Mouse (Mus musculus) cerebellum, adult 2 months (tissue): ENCODE results near the gene Icam5. TPM values are rescaled to one million over a fixed set of nuclear protein-coding genes. Genes with fewer than 3 reads are reported as not detected.
"Not testable (repeated sequence)": the region's sequence is repeated elsewhere in the genome, so short reads cannot be mapped to it uniquely, and the experiment has no call there.

ENCODE experiments used
- DNase-seq, 2 experiments: peaks; one replicate each; pipeline ENCODE4 v3.0.0; 2021
- H3K27ac ChIP-seq: fragments of 200-500 bp; 2 replicates; pipeline ENCODE4 v1.5.1; 2012; ENCODE audit warnings: low read length, control low read depth, inconsistent platforms; ENCODE audit not compliant: insufficient read depth
- H3K27me3 ChIP-seq: fragments of 200-500 bp; 2 replicates; pipeline ENCODE4 v1.6.1; 2012; ENCODE audit warnings: inconsistent platforms, mild to moderate bottlenecking, low read length, moderate library complexity; ENCODE audit not compliant: control insufficient read depth, insufficient read depth
- H3K4me1 ChIP-seq: fragments of 200-500 bp; 2 replicates; pipeline ENCODE4 v1.6.1; 2011; ENCODE audit warnings: low read length; ENCODE audit not compliant: control insufficient read depth, insufficient read depth
- H3K4me3 ChIP-seq: fragments of 200-500 bp; replicated peaks from 2 replicates; pipeline ENCODE3; 2011; ENCODE audit warnings: mild to moderate bottlenecking, low read depth, low read length, control low read depth; ENCODE audit not compliant: insufficient read depth
- CTCF ChIP-seq: fragments of 200-500 bp; IDR thresholded peaks from 2 replicates; pipeline ENCODE4 v1.5.1; 2011; ENCODE audit warnings: low read depth, mild to moderate bottlenecking, control low read depth, low read length, moderate library complexity, borderline replicate concordance; ENCODE audit not compliant: insufficient read depth
- POLR2A ChIP-seq: fragments of 200-500 bp; IDR thresholded peaks from 2 replicates; pipeline ENCODE4 v1.6.1; 2011; ENCODE audit warnings: low read length, control low read depth, borderline replicate concordance; ENCODE audit not compliant: insufficient read depth
- WGBS: fragments of 180-500 bp; shearing (Covaris S2); methylation state at CpG from one replicate; pipeline ENCODE4 v1.1.7; 2018; 5-methylcytosine and 5-hydroxymethylcytosine counted together
- polyA plus RNA-seq: library from polyadenylated mRNA; depleted of rRNA; stranded (reverse); fragments of >200 nt; gene quantifications from 2 replicates; pipeline ENCODE4 v1.2.3, GENCODE M21; 2012

The Icam5 gene
- polyA plus RNA-seq, 1 experiment: 2.5 TPM

DNA sequence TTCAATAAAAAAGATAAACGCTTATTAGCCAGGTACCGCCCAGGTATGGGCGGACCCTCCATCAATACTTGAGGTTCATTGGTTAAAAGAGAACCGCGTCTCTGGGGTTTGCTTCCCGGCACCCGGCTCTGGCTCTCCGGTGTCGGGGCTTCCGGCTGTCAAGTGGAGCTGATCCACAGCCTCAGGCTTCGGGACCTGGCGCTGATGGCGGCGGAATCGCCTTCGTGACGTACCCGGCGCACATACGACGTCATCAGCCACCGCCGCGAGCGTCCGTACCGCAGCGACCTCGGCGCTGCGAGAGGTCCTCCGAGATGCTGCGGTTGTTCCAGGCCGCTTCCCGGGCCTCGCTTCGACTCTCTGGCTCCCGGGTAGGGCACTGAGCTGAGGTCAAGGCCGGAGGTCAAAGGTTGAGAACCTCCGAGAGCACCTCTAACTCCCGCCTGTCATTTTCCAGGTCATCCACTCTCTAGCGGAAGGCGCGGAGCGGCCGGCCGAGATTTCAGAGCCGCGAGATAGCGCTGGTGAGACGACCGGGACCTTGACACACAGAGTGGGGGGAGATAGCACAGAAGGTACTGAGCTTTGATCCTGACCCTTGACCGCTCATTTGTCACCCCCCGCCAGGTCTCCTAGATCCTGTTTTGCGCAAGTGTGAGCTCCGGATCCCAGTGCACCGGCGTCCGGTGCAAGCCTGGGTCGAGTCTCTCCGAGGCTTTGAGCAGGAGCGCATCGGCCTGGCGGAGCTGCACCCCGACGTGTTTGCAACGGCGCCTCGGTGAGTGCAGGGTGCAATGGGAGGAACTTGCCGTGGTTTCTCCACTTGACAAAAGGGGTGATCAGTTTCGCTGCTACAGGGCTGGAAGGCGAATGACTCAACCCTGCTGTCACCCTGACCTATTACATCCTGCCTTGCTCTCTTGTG lies 29.0 kb upstream of the Icam5 start, which contains the start of gene Mrpl4:
Gene Mrpl4, plus strand, starts transcription at position 112 of the 925 bp plus-strand sequence.
- Histone ChIP-seq H3K27me3 (no peaks in the 10 kb centered on the region), H3K27ac (peak within 1 kb of the TSS; percentile 39), H3K4me1 (peaks cover 10% of the 10 kb centered on the region; the same call in 1 of the 2 replicates), H3K4me3 (peak within 1 kb of the TSS; percentile 68)
- DNase-seq: peak; percentile 92 to 95
- TF ChIP-seq CTCF: no peak
- TF ChIP-seq POLR2A: peak; percentile 98
- WGBS: under 1% methylated on average over 72 of the region's 72 CpGs

DNA sequence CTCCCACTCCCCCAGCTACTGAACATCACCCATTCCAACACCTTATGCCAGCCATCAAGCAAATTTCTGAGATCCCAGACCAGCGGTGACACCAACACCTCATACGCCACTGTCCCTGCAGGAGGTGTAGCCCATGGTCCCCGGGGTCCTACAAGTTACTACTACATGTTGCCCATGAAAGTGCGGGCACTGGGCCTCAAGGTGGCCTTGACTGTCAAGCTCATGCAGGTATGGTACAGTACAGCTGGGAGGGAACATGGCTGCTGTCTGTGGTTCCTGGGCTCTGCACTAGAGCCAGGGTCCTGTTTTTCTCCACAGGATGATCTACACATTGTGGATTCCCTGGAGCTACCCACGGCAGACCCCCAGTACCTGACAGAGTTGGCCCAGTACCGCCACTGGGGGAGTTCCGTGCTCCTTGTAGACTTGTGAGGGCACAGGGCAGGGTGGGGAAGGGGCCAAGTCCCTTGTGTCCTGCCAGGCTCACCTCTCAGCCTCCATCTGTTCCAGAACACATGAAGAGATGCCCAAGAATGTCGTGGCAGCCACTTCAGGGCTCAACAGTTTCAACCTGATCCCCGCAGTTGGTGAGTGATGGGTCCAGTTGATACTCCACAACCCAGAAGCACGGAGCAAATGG lies 24.4 kb upstream of the Icam5 start:
- no peak overlapping the region for H3K4me3 ChIP-seq
- 87% methylated on average over 10 of the region's 10 CpGs for WGBS

DNA sequence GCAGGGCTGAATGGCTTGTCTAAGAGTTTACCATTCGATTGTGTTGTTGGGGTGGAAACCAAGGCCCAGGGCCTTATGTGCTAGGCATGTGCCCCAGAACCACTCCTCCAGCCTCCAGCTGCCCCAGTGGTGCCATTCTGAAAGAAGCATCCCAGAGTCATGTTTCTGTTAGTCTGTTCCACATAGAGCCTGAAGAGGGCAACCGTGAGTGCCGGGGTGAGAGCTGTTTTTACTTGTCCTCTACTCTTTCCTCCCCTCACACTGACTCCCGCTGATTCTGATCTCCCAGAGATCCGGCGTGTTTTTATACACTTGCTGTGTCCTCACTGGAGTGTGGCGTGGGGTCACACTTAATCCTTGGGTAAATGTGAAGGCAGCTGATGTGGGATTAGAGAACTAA lies 23.9 kb upstream of the Icam5 start:
- DNase-seq: no peak
- H3K27me3 ChIP-seq: no peaks in the 10 kb centered on the region
- no peak for TF ChIP-seq CTCF
- H3K4me3 ChIP-seq: no peak overlapping the region
- 79% methylated on average over 7 of the region's 7 CpGs for WGBS
- no peak overlapping the region for H3K27ac ChIP-seq
- peaks cover 10% of the 10 kb centered on the region; the same call in 1 of the 2 replicates for H3K4me1 ChIP-seq

More for the DNA sequence above, 24.4 kb upstream of the Icam5 start:
- DNase-seq: no peak
- no peaks in the 10 kb centered on the region for H3K27me3 ChIP-seq
- peaks cover 10% of the 10 kb centered on the region; the same call in 1 of the 2 replicates for H3K4me1 ChIP-seq
- no peak overlapping the region for H3K27ac ChIP-seq
- TF ChIP-seq CTCF: no peak
- no peak for TF ChIP-seq POLR2A

DNA sequence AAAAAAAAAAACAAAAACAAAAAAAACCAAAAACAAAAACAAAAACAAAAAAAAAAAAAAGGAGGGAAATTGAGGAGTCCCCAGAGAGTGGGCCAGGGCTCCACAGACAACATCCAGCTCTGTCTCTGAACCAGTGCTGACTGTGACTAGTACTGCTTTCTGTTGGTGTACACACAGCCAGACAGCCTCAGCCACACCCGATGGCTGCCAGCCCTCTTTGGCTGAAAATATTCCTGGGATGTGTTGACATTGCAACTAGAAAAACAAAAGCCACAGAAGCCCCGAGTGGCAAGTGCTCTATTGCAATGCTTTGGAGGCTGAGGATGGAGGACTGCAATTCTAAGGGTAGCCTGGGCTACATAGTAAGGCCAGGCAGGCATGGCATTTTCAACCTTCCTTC lies 21.5 kb upstream of the Icam5 start:
- WGBS: 58% methylated on average over 2 of the region's 2 CpGs
- no peak for DNase-seq
- Histone ChIP-seq H3K27me3 (no peaks in the 10 kb centered on the region; the same call in 1 of the 2 replicates), H3K27ac (no peak overlapping the region), H3K4me1 (peaks cover 6% of the 10 kb centered on the region; the same call in 1 of the 2 replicates), H3K4me3 (no peak overlapping the region)
- TF ChIP-seq CTCF: no peak
- TF ChIP-seq POLR2A: no peak

DNA sequence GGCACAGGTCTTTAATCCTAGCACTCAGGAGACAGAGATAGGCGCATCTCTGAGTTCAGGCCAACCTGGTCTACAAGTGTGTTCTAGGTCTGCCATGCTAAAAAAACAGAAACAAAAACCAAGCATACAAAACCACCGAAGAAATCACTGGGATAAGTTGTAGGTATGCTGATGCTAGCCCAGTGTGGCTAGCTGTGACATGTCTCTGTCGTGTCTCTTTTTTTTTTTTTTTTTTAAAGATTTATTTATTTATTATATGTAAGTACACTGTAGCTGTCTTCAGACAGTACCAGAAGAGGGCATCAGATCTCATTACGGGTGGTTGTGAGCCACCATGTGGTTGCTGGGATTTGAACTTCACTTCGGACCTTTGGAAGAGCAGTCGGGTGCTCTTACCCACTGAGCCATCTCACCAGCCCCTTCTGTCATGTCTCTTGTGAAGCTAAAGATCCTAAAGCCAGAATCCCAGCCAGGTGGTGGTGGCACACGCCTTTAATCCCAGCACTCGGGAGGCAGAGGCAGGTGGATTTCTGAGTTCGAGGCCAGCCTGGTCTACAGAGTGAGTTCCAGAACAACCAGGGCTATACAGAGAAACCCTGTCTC lies 20.8 kb upstream of the Icam5 start:
- not testable (repeated sequence) for H3K4me3 ChIP-seq, H3K27me3 ChIP-seq, H3K4me1 ChIP-seq, H3K27ac ChIP-seq, DNase-seq
- 68% methylated on average over 9 of the region's 9 CpGs for WGBS

DNA sequence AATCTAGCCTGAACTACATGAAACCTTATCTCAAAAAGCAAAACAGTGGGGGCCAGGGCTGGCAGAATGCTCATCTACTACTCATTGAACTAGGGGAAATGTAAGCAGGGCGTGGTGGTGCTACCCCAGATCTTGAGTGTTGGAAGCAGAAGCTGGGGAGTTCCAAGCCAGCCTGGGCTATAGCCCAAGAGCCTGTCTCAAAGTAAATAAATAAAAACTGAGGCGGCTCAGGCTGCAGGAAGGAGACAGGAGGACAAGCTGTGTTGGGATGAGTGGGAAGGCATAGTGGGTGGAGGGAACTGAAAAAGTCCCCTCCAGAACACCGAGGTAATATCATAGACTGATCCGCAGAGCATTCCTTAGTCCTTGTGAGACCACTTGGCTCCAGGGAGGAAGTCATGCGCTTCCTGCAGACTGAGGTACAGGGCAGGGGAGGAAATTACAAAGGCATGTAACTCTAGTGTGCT lies 20.0 kb upstream of the Icam5 start:
- Histone ChIP-seq H3K4me1 (no peaks in the 10 kb centered on the region), H3K27ac (no peak overlapping the region), H3K27me3 (peaks cover 2% of the 10 kb centered on the region; the same call in 1 of the 2 replicates), H3K4me3 (no peak overlapping the region)
- TF ChIP-seq CTCF (no peak), POLR2A (no peak)
- WGBS: 69% methylated on average over 5 of the region's 5 CpGs
- no peak for DNase-seq

DNA sequence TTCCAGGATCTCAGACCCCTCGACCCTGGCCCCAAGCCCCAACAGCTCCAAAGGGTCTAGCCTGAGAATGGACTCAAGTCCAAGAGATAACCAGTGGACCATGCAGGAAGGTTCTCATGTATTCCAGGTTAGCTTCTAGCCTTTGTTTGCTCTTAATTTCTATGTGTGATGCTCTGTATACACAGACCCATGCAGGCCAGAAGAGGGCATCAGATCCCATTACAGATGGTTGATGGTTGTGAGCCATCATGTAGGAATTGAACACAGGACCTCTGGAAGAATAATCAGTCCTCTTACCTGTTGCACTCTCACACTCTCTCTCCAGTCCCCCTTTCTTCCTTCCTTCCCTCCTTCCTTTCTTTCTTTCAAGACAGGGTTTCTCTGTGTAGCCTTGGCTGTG lies 19.5 kb upstream of the Icam5 start:
- Histone ChIP-seq H3K4me1 (no peaks in the 10 kb centered on the region), H3K4me3 (no peak overlapping the region), H3K27ac (no peak overlapping the region), H3K27me3 (peaks cover 2% of the 10 kb centered on the region; the same call in 1 of the 2 replicates)
- no peak for DNase-seq
- no peak for TF ChIP-seq CTCF
- TF ChIP-seq POLR2A: no peak
- 63% methylated on average over 1 of the region's 1 CpGs for WGBS
